Comparison of ENCODE assay signal across 16 mouse cellular contexts in genomic region chr12:40538318-40538717, GRCm38 (mm10).
"Had no signal": no experiment of that assay in that cellular context is flagged by ENCODE, and none has a peak within 500 bp of the region (broad histone marks: within the 10 kb centered on the region; RNA-seq: fewer than 3 reads in every experiment).

No protein-coding gene starts in this region.

- H3K27me3 ChIP-seq: kidney, embryonic 15.5 days; liver, embryonic 13.5 days had no signal

- H3K4me3 ChIP-seq: kidney, embryonic 15.5 days; left cerebral cortex, adult 2 months; liver, embryonic 13.5 days had no signal

- H3K4me1 ChIP-seq: liver, embryonic 13.5 days had no signal

- H3K36me3 ChIP-seq: kidney, embryonic 15.5 days; liver, embryonic 13.5 days had no signal

- DNase-seq: kidney, postnatal 10 days; layer of hippocampus, postnatal 36 days; liver, embryonic 13.5 days; lung, adult 2 months; lung, postnatal 14 days; lung, postnatal 4 days; midbrain, embryonic 14.5 days; right cerebral cortex, adult 18-20 months; right cerebral cortex, postnatal 14 days; thymus, adult 2 months; thymus, postnatal 14 days; thymus, postnatal 4 days had no signal

- H3K4me2 ChIP-seq: kidney, embryonic 15.5 days; liver, embryonic 13.5 days; midbrain, embryonic 11.5 days had no signal

- H3K9me3 ChIP-seq: kidney, embryonic 15.5 days; liver, embryonic 13.5 days had no signal

- H3K9ac ChIP-seq: kidney, embryonic 15.5 days; liver, embryonic 13.5 days had no signal

- H3K27ac ChIP-seq: kidney, embryonic 15.5 days; left cerebral cortex, adult 2 months; liver, embryonic 13.5 days; stomach, postnatal 0 days had no signal
